Mouse (Mus musculus) brain, adult 10 weeks (tissue): ENCODE measurements around the gene Pklr. TPM values are rescaled to one million over a fixed set of nuclear protein-coding genes. Genes with fewer than 3 reads are reported as not detected.

Experiments
- polyA plus RNA-seq: library from polyadenylated mRNA; stranded (reverse); fragments of 350-450 nt; fragmentation: Illumina TruSeq; extraction: RNeasy Lipid Tissue Mini Kit (QIAGEN cat#74804); gene quantifications from one replicate; pipeline ENCODE4 v1.2.3, GENCODE M21; 2015; ENCODE audit warnings: low read depth, low replicate concordance

The Pklr gene
- polyA plus RNA-seq = not detected

GRCm38 (mm10) chr3:89135958-89136357 lies at the start of gene Pklr:
TSS of gene Pklr (plus strand) at chr3:89136142.

DNA sequence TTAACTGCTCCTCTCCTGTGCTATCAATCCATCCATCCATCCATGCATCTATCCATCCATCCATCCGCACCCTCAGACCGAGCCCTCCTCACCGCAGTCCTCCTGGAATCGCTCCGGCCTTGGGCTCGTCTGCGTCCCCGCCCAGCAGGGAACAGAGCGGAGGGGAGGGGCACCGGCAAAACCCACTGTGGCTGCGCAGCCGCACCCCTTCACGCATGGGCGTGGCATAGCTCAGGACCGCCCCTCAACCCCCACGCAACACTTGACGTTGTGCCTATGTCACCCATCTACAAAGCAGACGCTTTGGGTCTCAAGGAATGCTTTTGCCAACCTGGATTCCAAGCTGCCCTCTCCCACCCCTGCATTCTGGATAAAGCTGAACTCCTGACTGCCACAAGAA lies 42.8 kb upstream of the Pklr start, which contains the start of gene Rusc1:
TSS of gene Rusc1 (minus strand) at position 137 of the 400 bp plus-strand sequence.

DNA sequence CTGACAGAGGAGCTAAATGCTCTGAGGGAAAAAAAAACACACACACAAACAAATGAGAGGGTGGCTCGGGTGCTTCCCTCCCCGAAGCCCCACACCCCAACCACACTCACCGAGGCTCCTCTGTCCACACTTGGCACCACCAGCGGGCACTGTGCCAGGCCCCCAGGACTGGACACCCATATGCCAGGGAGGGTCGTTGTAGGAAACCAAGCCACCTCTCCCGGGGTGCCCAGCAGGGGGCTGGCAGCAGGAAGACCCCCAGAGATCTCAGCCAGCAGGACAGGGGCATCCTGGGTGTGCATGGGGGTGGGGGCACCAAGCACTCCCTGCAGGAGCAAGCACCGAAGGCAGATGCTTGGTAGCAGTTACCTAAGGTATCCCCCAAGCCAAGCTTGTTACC lies 35.1 kb upstream of the Pklr start, which contains the start of gene Gm43738:
TSS of gene Gm43738 (minus strand) at position 289 of the 400 bp plus-strand sequence.

GRCm38 (mm10) chr3:89101812-89102494 lies 34.0 kb upstream of the Pklr start, which contains the start of gene Fdps:
TSS of gene Fdps (minus strand) at chr3:89101959.

GRCm38 (mm10) chr3:89159616-89160344 lies 23.8 kb downstream of the Pklr start, which contains the start of gene Hcn3:
TSS of gene Hcn3 (minus strand) at chr3:89160196.

GRCm38 (mm10) chr3:89164506-89165267 lies 28.7 kb downstream of the Pklr start, which contains the start of gene Clk2:
TSS of gene Clk2 (plus strand) at chr3:89164795.

GRCm38 (mm10) chr3:89177242-89178106 lies 41.5 kb downstream of the Pklr start, which contains the start of gene Scamp3:
TSS of gene Scamp3 (plus strand) at chr3:89177473.

DNA sequence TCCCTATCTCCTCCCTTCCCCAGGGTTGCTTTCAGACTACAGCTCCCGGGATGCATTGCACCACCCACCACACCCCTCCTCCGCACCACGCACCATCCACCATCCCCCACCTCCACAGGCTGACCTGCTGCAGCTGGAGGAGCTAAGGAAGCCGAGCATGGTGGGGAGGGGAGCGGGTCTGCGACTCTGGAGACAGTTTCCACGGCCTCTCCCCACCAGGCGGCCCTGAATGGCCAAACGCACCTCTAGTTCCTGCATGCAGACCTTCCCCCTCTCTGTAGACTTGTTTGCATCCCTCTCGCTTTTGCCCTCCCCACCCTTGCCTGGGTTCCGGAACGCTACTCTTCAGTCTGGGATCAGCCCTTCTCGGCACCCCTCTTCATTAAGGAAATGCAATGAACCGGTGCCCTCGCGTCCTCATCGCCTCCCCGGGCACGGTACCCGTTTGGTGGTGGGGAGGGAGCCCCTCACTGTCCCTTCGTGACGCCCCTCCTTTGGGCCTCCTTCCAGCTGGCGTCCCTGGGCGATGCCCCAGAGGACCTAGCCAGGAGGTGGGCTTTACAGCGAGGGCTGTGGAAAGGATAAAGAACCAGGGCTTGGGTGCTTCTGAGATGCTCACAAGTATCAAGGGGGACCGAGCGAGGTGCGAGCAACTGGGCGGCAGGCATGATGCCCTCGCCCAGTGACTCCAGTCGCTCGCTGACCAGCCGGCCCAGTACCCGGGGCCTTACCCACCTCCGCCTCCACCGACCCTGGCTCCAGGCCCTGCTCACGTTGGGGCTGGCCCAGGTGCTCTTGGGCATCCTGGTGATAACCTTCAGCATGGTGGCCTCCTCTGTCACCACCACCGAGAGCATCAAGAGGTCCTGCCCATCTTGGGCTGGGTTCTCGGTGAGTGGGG lies 47.4 kb downstream of the Pklr start, which contains the start of gene Fam189b:
TSS of gene Fam189b (plus strand) at position 86 of the 901 bp plus-strand sequence.

Other genes starting within 250 kb of the Pklr start
- 20.6 TPM for gene Msto1, start 222.1 kb upstream of the Pklr start, polyA plus RNA-seq
- 33.9 TPM for gene Ash1l, start 185.5 kb upstream of the Pklr start, polyA plus RNA-seq
- gene Dap3, start 185.0 kb upstream of the Pklr start, polyA plus RNA-seq = 140 TPM
- 130 TPM for gene Rusc1, start 42.8 kb upstream of the Pklr start, polyA plus RNA-seq
- gene Gm43738, start 35.0 kb upstream of the Pklr start, polyA plus RNA-seq = not detected
- gene Fdps, start 34.2 kb upstream of the Pklr start, polyA plus RNA-seq = 98.7 TPM
- gene Hcn3, start 24.1 kb downstream of the Pklr start, polyA plus RNA-seq = 8.9 TPM
- gene Clk2, start 28.7 kb downstream of the Pklr start, polyA plus RNA-seq = 35.8 TPM
- gene Scamp3, start 41.3 kb downstream of the Pklr start, polyA plus RNA-seq = 70.0 TPM
- 38.8 TPM for gene Fam189b, start 47.0 kb downstream of the Pklr start, polyA plus RNA-seq
- 53.9 TPM for gene Gba, start 66.8 kb downstream of the Pklr start, polyA plus RNA-seq
- gene Thbs3, start 79.0 kb downstream of the Pklr start, polyA plus RNA-seq = 26.1 TPM
- 99.5 TPM for gene Mtx1, start 90.9 kb downstream of the Pklr start, polyA plus RNA-seq
- gene Muc1, start 92.9 kb downstream of the Pklr start, polyA plus RNA-seq = 0.33 TPM
- gene Krtcap2, start 109.8 kb downstream of the Pklr start, polyA plus RNA-seq = 68.5 TPM
- gene Trim46, start 110.2 kb downstream of the Pklr start, polyA plus RNA-seq = 53.6 TPM
- gene Dpm3, start 123.2 kb downstream of the Pklr start, polyA plus RNA-seq = 107 TPM
- gene Slc50a1, start 134.4 kb downstream of the Pklr start, polyA plus RNA-seq = 61.6 TPM
- 9.0 TPM for gene Efna1, start 145.0 kb downstream of the Pklr start, polyA plus RNA-seq
- gene Efna3, start 186.8 kb downstream of the Pklr start, polyA plus RNA-seq = 43.7 TPM
- gene Efna4, start 201.9 kb downstream of the Pklr start, polyA plus RNA-seq = not detected
- 137 TPM for gene Adam15, start 213.9 kb downstream of the Pklr start, polyA plus RNA-seq
- 0.19 TPM for gene Dcst2, start 225.8 kb downstream of the Pklr start, polyA plus RNA-seq
- not detected for gene Dcst1, start 229.1 kb downstream of the Pklr start, polyA plus RNA-seq